Mouse (Mus musculus) olfactory bulb, adult 2 months (tissue): ENCODE results near the gene Ptgr1.

Source experiments
- CTCF ChIP-seq: fragments of 200-500 bp; IDR thresholded peaks from 2 replicates; pipeline ENCODE4 v1.5.1; 2012; ENCODE audit warnings: low read depth, mild to moderate bottlenecking, low read length, moderate library complexity; ENCODE audit not compliant: insufficient read depth
- POLR2A ChIP-seq: fragments of 200-500 bp; IDR thresholded peaks from 2 replicates; pipeline ENCODE4 v1.6.1; 2012; ENCODE audit warnings: mild to moderate bottlenecking, low read depth, low read length, moderate library complexity; ENCODE audit not compliant: insufficient read depth

DNA sequence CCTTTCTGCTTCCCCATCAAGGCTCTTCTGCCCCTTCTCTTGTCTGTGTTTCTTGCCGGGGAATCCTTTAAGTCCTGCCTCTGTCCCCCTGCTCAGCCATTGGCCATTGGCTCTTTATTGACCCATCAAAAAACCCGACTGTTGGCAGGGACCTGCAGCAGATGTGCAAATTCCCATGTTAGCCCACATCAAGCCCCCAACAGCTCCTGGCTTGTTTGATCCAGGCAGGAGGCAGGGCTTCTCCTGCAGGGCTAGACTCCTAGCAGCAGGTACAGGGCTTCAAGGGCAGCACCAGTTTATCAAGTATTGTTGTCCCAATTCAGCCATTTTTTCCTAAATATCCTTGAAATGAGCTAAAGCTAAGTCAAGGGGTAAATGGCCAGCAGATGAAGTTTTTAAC lies 60.8 kb downstream of the Ptgr1 start:
- TF ChIP-seq CTCF (no peak), POLR2A (no peak)
